Mouse (Mus musculus) lung, adult 2 months (tissue): ENCODE data around the gene Olfr654.

ENCODE experiments used
- CTCF ChIP-seq: fragments of 200-500 bp; IDR thresholded peaks from 2 replicates; pipeline ENCODE4 v1.5.1; 2011; ENCODE audit warnings: mild to moderate bottlenecking, low read length, control low read depth; ENCODE audit not compliant: insufficient read depth
- POLR2A ChIP-seq: fragments of 200-500 bp; IDR thresholded peaks from 2 replicates; pipeline ENCODE4 v1.6.1; 2011; ENCODE audit warnings: low read depth, mild to moderate bottlenecking, control low read depth, low read length, borderline replicate concordance; ENCODE audit errors: extremely low read depth

DNA sequence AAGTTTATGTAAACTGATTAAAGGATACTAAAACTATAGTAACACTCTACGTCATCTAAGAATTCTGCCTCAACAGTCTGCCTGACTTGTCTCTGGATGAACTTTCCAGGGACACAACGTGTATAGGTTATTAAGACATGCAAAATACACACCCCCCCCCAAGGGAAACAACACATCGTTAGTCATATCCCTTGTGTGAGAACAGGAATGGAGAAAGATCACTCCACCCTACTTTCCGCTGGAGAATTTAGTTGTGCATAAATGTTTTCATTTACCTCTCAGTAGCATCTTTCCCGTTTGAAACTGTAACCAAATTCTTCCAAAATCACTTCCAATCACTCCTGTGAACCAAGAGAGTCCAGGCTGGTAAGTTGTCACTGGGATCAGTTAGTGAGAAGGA lies 37.0 kb upstream of the Olfr654 start, which contains the start of gene Olfr651:
- TF ChIP-seq CTCF (no peak), POLR2A (no peak)
